Mouse (Mus musculus) testis, postnatal 10 days (tissue): ENCODE data around the gene Hnf4a.
A peak's percentile ranks its signal among the peaks of the same experiment; 100 is the strongest.
"Not testable (repeated sequence)": the region's sequence is repeated elsewhere in the genome, so short reads cannot be mapped to it uniquely, and the experiment has no call there.

Experiments used
- DNase-seq: peaks from one replicate; pipeline ENCODE4 v3.0.0; 2021; ENCODE audit warnings: low spot score

The Hnf4a gene

GRCm38 (mm10) chr2:163595119-163595518, 88.5 kb downstream of the Hnf4a start:
- DNase-seq, result no peak

- DNase-seq, result peak; percentile 57
These were observed 89.7 kb downstream of the Hnf4a start for GRCm38 (mm10) chr2:163596057-163596872.

DNA sequence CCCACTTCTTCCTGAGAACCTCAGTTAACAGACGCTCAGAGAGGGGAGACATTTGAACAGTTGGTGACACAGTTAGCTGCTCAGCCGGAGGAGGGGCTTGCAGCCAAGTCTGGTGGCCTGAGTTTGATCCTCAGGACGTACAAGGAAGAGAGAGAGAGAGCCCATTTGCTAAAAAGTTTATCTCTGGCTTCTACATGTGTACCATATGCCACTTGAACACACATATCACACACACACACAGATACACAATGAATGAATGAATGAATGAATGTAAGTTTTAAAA, 90.2 kb downstream of the Hnf4a start:
- DNase-seq, result no peak

DNA sequence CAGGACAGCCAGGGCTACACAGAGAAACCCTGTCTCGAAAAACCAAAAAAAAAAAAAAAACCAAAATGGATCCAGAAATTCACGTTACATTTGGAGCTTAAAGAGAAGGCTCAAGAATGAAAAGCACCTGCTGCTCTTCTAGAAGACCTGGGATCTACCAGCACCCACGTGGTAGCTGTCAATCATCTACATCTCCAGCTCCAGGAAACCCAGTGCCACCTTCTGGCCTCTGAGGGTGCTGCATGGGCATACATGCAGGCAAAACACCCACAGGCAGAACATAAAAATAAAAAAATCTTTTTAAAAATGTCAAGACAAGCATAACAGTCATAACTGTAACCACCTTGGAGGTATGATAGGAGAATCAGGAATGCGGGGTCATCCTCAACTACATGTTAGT, 91.1 kb downstream of the Hnf4a start:
- peak; percentile 80 for DNase-seq

DNA sequence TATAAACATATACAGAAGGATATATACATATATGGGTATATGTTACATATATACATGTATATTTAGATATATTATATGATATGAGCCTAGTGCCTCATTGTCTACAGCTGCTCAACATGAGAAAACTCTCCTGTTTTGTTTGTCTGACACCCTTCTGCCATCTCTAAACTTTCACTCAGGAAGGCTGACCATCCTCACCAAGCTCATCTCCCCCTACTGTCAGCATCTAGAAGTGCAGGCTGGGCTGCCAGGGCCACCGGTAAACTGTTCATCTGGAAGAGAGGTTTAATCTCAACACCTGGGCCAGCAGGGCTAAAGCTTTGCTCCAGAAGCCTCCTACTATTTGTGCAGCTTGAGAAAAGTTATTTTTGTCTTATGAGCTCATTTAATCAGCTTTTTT, 92.6 kb downstream of the Hnf4a start:
- peak; percentile 85 for DNase-seq

DNA sequence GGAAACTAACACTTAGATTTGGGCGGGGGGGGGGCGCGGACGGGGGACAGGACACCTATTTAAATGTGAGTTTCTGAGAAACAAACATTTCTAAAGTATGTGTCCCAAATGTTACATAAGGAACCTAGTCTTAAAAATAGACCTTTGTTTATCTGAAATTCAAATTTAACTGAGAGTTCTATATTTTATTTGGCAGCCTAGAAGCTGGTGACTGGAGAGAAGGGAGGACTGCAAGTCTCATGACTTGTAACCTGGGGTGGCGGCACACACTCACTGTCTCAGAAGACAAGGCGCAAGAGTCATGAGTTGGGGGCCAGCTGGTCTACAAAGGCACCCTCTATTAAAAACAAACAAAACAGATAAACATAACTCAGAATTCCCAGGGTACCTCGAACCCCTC, 94.5 kb downstream of the Hnf4a start:
- no peak for DNase-seq

DNA sequence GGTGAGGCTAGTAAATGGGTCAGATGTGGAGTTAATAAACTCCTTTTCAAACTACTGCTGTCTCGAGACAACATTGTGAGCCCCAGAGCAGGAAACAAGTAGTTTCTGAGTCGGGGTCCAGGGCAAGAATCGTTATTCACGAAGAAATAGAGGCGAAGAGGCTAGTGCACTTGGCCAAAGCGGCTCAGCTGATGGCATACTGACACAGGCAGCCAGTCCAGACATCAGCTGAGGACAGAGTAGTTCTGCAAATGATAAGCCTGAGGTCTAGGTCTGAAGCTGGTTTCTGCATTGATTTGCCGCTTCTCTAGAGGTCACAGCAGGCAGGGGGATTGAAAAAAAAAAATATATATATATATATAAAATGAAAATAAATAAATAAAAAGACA, 95.1 kb downstream of the Hnf4a start:
- no peak for DNase-seq

GRCm38 (mm10) chr2:163602101-163602971, 95.7 kb downstream of the Hnf4a start, which contains the start of gene Ttpal:
Ttpal (plus strand) TSS chr2:163602314.
- peak; percentile 90 for DNase-seq

DNA sequence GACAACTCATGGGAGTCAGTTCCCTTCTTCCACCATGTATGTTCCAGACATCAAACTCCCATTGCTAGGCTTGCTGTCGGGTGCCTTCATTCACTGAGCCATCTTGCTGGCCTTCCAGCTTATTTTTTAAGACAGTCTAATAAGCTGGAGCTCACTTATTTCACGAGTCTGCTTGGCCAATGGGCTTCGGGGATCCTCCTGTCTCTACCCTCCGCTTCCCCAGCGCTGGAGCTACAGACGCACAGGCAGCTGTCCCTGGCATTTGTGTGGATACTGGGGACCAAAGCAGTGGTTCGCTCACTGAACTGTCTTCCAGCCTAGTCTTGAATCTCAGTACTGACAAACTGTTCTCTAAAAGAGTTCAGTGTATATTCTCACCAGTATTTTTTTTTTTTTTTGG, 99.6 kb downstream of the Hnf4a start:
- no peak for DNase-seq

DNA sequence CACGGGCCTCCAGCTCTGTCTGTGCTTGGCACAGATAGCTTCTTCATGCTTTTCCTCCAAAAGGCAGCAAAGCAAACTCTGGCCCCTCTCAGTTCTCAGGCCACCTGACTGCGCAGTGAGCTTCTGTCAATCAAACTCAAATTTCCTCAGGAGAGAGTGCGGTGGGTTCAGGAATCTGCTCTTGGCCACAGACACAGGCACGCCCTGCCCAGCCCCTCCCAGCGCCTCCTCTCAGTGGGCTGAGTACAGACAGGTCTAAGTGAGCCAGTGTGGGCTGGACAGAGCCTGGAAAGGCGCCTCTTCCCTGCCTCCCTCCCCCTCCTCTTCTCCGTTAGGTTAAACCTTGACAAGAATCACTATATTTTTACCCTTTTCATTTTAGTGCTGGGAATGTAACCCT, 101.4 kb downstream of the Hnf4a start:
- no peak for DNase-seq

DNA sequence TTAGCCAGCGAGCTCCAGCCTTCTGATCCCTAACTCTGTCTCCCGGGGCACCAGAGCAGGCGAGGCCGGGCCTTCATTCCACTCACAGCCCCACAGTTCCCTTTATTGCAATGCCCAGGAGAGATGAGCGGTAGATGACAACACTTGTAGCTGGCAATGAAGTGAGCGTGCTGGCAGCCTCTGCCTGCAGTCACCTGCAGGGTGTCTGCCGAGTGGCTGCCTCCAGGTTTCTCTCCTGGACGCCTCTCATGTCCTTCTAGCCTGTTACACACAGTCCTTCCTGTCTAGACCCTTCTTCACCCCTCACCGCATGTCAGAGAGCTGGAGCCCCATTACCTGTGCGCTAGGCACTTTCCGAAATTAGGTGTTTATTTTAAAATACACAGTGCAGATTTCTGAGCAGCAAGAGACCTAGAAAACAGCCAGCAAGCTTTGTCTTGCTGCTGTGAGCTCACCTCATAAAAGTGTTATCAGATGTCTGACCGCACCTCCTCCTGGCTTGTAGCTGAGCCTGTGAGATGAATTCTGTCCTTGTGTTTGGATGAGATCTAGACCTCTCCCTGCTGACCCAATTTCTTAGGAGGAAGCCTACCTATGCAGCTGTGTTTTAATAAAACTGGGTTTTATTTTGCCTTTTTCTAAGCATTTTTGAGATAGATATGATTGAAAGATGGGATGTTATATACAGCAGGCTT, 102.8 kb downstream of the Hnf4a start:
- no peak for DNase-seq

- no peak for DNase-seq
These were observed 104.6 kb downstream of the Hnf4a start for GRCm38 (mm10) chr2:163611176-163611575.

GRCm38 (mm10) chr2:163613206-163613605, 106.6 kb downstream of the Hnf4a start:
- DNase-seq, result no peak

DNA sequence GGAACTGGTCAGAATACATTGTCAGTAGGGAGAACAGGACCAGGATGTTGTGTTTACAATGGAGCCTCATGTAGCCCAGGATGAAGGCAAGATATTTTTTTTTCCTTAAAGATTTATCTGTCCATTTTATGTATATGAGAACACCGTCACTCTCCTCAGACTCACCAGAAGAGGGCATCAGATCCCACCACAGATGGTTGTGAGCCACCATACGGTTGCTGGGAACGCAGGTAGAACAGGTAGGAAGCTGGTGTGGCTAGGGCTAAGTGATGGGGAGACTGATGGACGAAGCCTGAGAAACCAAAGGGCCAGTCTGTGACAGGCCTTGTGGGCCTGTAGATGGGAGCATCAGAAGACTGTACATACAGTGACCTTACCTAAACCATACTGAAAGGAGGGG, 107.4 kb downstream of the Hnf4a start:
- no peak for DNase-seq

GRCm38 (mm10) chr2:163615401-163615800, 108.8 kb downstream of the Hnf4a start:
- no peak for DNase-seq

DNA sequence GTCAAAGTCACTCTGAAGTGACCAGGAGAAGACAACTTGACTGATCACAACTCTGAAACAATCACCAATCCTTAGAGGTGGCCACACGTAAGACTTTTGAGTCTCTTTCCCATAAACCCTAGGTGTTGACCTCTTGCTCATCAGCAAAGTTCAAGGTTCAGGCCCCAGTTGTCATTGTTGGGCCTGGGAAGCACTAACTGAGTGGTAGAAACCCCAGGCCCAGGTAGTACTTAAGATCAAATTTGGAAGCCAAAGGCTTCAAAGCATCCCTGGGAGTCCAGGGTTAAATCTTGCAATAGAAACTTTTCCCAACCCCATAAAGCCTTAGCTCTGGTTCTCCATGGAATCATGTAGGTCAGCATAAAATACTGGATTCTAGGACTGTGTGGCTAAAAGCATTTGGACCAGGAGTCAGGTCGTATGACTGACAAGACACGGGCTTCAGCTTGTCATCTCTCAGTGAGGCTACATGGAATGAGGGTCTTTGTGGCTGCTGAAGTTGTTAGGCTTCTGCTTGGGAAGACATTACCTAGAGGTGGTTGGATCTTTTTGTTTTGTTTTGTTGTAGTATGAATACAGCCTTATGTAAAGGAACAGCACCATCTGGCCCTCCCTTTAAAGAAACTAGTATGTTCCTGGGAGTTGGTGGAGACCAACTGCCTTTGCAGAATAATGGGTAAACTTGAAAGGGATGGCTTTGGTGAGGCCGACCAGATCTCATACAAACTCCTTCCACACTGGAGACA, 109.5 kb downstream of the Hnf4a start:
- no peak for DNase-seq

GRCm38 (mm10) chr2:163616652-163617227, 110.1 kb downstream of the Hnf4a start:
- no peak for DNase-seq

DNA sequence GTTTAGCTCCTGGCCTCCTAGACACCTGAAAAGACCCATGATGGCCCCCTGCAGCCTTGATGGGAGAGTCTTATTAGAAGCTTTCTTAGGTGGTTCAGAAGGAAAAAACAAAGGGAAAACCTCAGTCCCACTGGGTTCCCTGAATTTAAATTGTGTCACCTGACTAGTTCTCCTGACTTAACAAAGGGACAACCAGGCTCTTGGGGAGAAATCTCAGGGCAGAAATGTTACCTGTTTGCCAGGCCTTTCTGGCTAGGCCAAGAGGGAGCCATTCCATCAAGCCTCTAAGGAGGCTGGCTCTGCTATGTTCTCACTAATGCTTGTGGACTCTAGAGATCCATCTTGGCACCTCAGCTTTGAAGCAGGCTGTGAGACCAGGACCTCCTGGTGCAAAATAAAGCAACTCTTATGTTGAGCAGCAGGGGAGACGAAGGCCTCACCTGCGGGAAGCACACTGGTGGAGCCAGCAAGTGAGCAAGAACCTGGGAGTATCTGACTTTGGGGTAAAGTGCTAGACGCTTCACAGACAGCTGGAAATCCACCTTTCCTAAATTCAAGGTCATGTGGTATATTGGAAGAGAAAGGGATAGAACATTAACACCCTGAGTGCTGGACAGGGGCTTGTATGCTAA, 110.7 kb downstream of the Hnf4a start:
- DNase-seq, result no peak

DNA sequence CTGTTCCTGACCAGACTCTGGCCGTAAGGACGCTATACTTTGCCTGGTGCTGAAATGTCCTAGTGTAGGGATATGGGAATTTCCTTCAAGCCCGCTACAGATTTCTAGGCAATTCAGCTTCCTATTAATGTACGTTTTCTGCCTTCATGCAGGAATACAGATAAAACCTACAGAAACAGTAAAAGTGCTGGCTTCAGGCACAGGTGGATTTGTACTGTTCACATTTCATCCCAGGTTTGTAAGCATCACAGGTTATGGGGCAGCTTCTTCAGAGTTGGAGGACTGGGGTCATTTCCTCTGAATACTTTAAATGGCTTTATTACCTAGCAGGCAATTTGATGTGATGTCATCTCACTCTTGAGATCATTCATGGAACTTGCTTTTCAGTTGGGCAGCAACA, 111.3 kb downstream of the Hnf4a start:
- no peak for DNase-seq

GRCm38 (mm10) chr2:163620451-163620850, 113.8 kb downstream of the Hnf4a start:
- DNase-seq, result no peak

GRCm38 (mm10) chr2:163621401-163621800, 114.8 kb downstream of the Hnf4a start:
- DNase-seq, result not testable (repeated sequence)
